Mouse (Mus musculus): Measurements from ENCODE around the gene Fam24a.

DNA sequence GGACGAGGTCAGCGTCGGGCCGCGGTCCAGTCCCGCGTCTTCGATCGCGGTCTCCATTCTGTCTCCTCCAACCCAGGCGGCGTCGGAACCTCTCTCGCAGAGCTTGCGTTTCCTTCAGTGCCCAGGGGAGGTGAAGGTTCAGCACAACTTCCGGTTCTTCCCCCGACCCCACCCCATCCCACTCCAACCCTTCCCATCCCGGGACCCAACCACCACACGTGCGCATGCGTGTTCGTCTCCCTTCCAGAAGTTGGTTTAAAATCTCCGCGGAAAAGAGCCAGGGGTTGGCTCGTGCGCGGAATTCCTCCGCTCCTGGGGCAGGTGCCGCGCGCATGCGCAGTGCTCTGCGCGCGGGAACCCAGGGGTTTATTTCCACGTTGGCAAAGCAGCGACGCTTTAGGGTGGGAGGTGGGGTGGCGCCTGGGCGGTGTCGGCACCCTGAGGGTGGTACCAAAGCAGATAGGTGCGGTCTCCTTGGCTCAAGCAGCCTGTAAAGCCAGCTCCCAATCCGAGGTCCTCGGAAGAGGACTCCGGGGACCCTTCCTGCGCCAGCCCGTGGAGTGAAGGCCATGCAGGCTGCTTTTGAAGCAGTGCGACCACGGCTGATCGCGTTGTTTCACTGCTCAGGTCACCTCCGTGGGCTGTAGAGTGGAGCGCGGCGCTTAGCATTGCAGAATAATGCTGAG lies 29.1 kb downstream of the Fam24a start, which contains the start of gene 2310057M21Rik:
- TF ChIP-seq CTCF (IDR thresholded peaks at IDR 0.05; ENCODE audit: low read depth) (no peak), EP300 (IDR thresholded peaks at IDR 0.05; ENCODE audit: low read depth) (no peak)
